ENCODE assay signal across 9 mouse cellular contexts in genomic region chr5:50058421-50059286, GRCm38 (mm10). TPM values are rescaled to one million over a fixed set of nuclear protein-coding genes. Genes with fewer than 3 reads are reported as not detected.
DNase-seq lines count a peak whose midpoint lies in the region; ATAC-seq and TF ChIP-seq lines count a peak whose summit lies in the region.
"Had no signal": no experiment of that assay in that cellular context is flagged by ENCODE, and none has a peak within 500 bp of the region (broad histone marks: within the 10 kb centered on the region; RNA-seq: fewer than 3 reads in every experiment).

Gene Adgra3, minus strand, starts transcription at chr5:50059006.

- peak within 1 kb of the TSS; percentile 65 for H3K4me2 ChIP-seq in embryonic facial prominence, embryonic 11.5 days (ENCODE audit: low read depth, low read length)
- peak within 1 kb of the TSS; percentile 66 for H3K4me2 ChIP-seq in limb, embryonic 14.5 days (replicated peaks; ENCODE audit: low read depth, low read length, severe bottlenecking)
- peak within 1 kb of the TSS; percentile 88 for H3K4me2 ChIP-seq in midbrain, embryonic 15.5 days
- H3K4me2 ChIP-seq in stomach, embryonic 15.5 days, result peak within 1 kb of the TSS; percentile 79

- peak within 1 kb of the TSS; percentile 91 for H3K27ac ChIP-seq in embryonic facial prominence, embryonic 11.5 days (replicated peaks; ENCODE audit: low read depth, low read length)
- peak within 1 kb of the TSS; percentile 96 for H3K27ac ChIP-seq in limb, embryonic 14.5 days (replicated peaks; ENCODE audit: low read depth, low read length)
- peak within 1 kb of the TSS; percentile 78 for H3K27ac ChIP-seq in midbrain, embryonic 15.5 days
- H3K27ac ChIP-seq in stomach, embryonic 15.5 days, result peak within 1 kb of the TSS; percentile 86

- peak within 1 kb of the TSS; percentile 99 for H3K9ac ChIP-seq in embryonic facial prominence, embryonic 11.5 days (replicated peaks; ENCODE audit: low read length)
- peak within 1 kb of the TSS; percentile 99 for H3K9ac ChIP-seq in limb, embryonic 14.5 days (ENCODE audit: low read depth, low read length, severe bottlenecking)
- H3K9ac ChIP-seq in midbrain, embryonic 15.5 days, result peak within 1 kb of the TSS; percentile 95
- H3K9ac ChIP-seq in stomach, embryonic 15.5 days, result peak within 1 kb of the TSS; percentile 90

- DNase-seq in layer of hippocampus, adult 11-12 months (ENCODE audit: low spot score), result peak; percentile 31
- no peak for DNase-seq in layer of hippocampus, adult 9-10 months (ENCODE audit: low spot score)
- peak; percentile 77 for DNase-seq in embryonic facial prominence, embryonic 11.5 days (ENCODE audit: low spot score)
- peak; percentile 85 for DNase-seq in kidney, adult 11 months
- DNase-seq in limb, embryonic 14.5 days (ENCODE audit: low spot score), result peak; percentile 58

- no peaks in the 10 kb centered on the region for H3K9me3 ChIP-seq in embryonic facial prominence, embryonic 11.5 days (replicated peaks; ENCODE audit: control insufficient read depth, low read length)
- no peaks in the 10 kb centered on the region for H3K9me3 ChIP-seq in limb, embryonic 14.5 days (ENCODE audit: control insufficient read depth, low read length)
- H3K9me3 ChIP-seq in midbrain, embryonic 15.5 days, result no peaks in the 10 kb centered on the region
- H3K9me3 ChIP-seq in stomach, embryonic 15.5 days, result no peaks in the 10 kb centered on the region

- peak; percentile 91 for ATAC-seq in embryonic facial prominence, embryonic 11.5 days (replicated peaks; ENCODE audit: insufficient number of reproducible peaks, low FRiP score, low TSS enrichment, low read depth)
- ATAC-seq in granulocyte monocyte progenitor cell, adult 5-6 weeks (replicated peaks; ENCODE audit: poor library complexity, severe bottlenecking), result peak; percentile 92
- peak; percentile 90 for ATAC-seq in limb, embryonic 14.5 days (ENCODE audit: low FRiP score, low read depth)
- ATAC-seq in midbrain, embryonic 15.5 days (replicated peaks), result peak; percentile 90
- peak; percentile 89 for ATAC-seq in stomach, embryonic 15.5 days (ENCODE audit: insufficient read depth, low FRiP score, low read depth)

- H3K27me3 ChIP-seq in embryonic facial prominence, embryonic 11.5 days (ENCODE audit: control insufficient read depth, insufficient read depth, low read length), result no peaks in the 10 kb centered on the region
- H3K27me3 ChIP-seq in limb, embryonic 14.5 days (ENCODE audit: control insufficient read depth, insufficient read depth, low read length), result no peaks in the 10 kb centered on the region
- H3K27me3 ChIP-seq in midbrain, embryonic 15.5 days (replicated peaks), result no peaks in the 10 kb centered on the region
- H3K27me3 ChIP-seq in stomach, embryonic 15.5 days (replicated peaks), result no peaks in the 10 kb centered on the region
- H3K27me3 ChIP-seq: CH12.LX had no signal

- peak within 1 kb of the TSS; percentile 96 for H3K4me3 ChIP-seq in embryonic facial prominence, embryonic 11.5 days (ENCODE audit: low read depth, low read length)
- peak within 1 kb of the TSS; percentile 99 for H3K4me3 ChIP-seq in limb, embryonic 14.5 days (replicated peaks; ENCODE audit: low read length)
- H3K4me3 ChIP-seq in midbrain, embryonic 15.5 days, result peak within 1 kb of the TSS; percentile 98
- peak within 1 kb of the TSS; percentile 95 for H3K4me3 ChIP-seq in stomach, embryonic 15.5 days (replicated peaks)

- 1% methylated on average over 42 of the region's 113 CpGs for WGBS in embryonic facial prominence, embryonic 11.5 days
- WGBS in limb, embryonic 14.5 days, result 2% methylated on average over 61 of the region's 113 CpGs
- WGBS in midbrain, embryonic 15.5 days, result under 1% methylated on average over 102 of the region's 113 CpGs
- WGBS in stomach, embryonic 15.5 days, result 0% methylated on average over 71 of the region's 113 CpGs

- no peak for TF ChIP-seq POLR2A in limb, embryonic 14.5 days (IDR thresholded peaks at IDR 0.05; ENCODE audit: borderline replicate concordance, extremely low read depth, insufficient read depth, insufficient read length)

- H3K36me3 ChIP-seq in embryonic facial prominence, embryonic 11.5 days (replicated peaks; ENCODE audit: control insufficient read depth, insufficient read depth, low read depth, low read length), result no peaks in the 10 kb centered on the region
- no peaks in the 10 kb centered on the region for H3K36me3 ChIP-seq in limb, embryonic 14.5 days (ENCODE audit: control insufficient read depth, insufficient read depth, low read length)
- H3K36me3 ChIP-seq in midbrain, embryonic 15.5 days (replicated peaks), result no peaks in the 10 kb centered on the region
- H3K36me3 ChIP-seq in stomach, embryonic 15.5 days, result no peaks in the 10 kb centered on the region

- no peaks in the 10 kb centered on the region for H3K4me1 ChIP-seq in embryonic facial prominence, embryonic 11.5 days (ENCODE audit: control insufficient read depth, insufficient read depth, low read length)
- peaks cover 37% of the 10 kb centered on the region for H3K4me1 ChIP-seq in limb, embryonic 14.5 days (ENCODE audit: control insufficient read depth, insufficient read depth, low read length)
- peaks cover 20% of the 10 kb centered on the region for H3K4me1 ChIP-seq in midbrain, embryonic 15.5 days
- peaks cover 16% of the 10 kb centered on the region for H3K4me1 ChIP-seq in stomach, embryonic 15.5 days

RNA-seq across cellular contexts. Expression of gene Adgra3, which starts in this region (rescaled TPM):
- 45.6 and 47.4 TPM in 2 replicates for polyA plus RNA-seq in embryonic facial prominence, embryonic 11.5 days (2014; fragmentation: Nextera tagmentation; extraction: Ambion mirVana)
- total RNA-seq in granulocyte monocyte progenitor cell, adult 5-6 weeks (2014; fragmentation: Nextera tagmentation), result 6.0 and 7.6 TPM in 2 replicates
- 5.5 and 43.9 TPM in 2 replicates for total RNA-seq in granulocyte monocyte progenitor cell, adult 5-6 weeks (2017)
- polyA plus RNA-seq in limb, embryonic 14.5 days (2012; rRNA removed), result 90.8 and 103 TPM in 2 replicates
- 55.4 and 59.7 TPM in 2 replicates for polyA plus RNA-seq in limb, embryonic 14.5 days (2014; fragmentation: Nextera tagmentation; extraction: Ambion mirVana)
- 14.3 and 15.4 TPM in 2 replicates for polyA plus RNA-seq in midbrain, embryonic 15.5 days (2015; fragmentation: Nextera tagmentation; extraction: Ambion mirVana)
- 20.2 and 21.5 TPM in 2 replicates for polyA plus RNA-seq in stomach, embryonic 15.5 days (2015; fragmentation: Nextera tagmentation; extraction: Ambion mirVana)
- total RNA-seq: CH12.LX had no signal
